Mouse (Mus musculus) gastrocnemius, postnatal 14 days (tissue): ENCODE results near the gene Zfp619. TPM values are rescaled to one million over a fixed set of nuclear protein-coding genes. Genes with fewer than 3 reads are reported as not detected.
A peak's percentile ranks its signal among the peaks of the same experiment; 100 is the strongest.
"Not testable (repeated sequence)": the region's sequence is repeated elsewhere in the genome, so short reads cannot be mapped to it uniquely, and the experiment has no call there.

Source experiments
- DNase-seq: peaks from one replicate; pipeline ENCODE4 v3.0.0; 2021; ENCODE audit warnings: mixed read lengths
- intact Hi-C: fragments of 180-260 bp; cut with DNase I; formaldehyde crosslinking; loops from one replicate; pipeline ENCODE4 v1.15.1; 2025; ENCODE audit warnings: low total_unique reads
- long read RNA-seq, 2 experiments: library from polyadenylated mRNA; stranded (forward); transcript quantifications; one replicate each; pipeline ENCODE4 v2.0.0; 2021
- total RNA-seq, 2 experiments: library from RNA; stranded (reverse); gene quantifications; 2 replicates each; pipeline ENCODE4 v1.2.3; 2021

The Zfp619 gene
- total RNA-seq = 1 to 10 TPM in 1 of 2 experiments, under 1 TPM in 1; 1.00 to 1.1 TPM
- long read RNA-seq, experiment 1, partial matches to known transcripts = 0 of 1 reads
- long read RNA-seq, experiment 1, other reads (novel, unspliced or antisense) = 1 of 1 reads
- long read RNA-seq, experiment 2 = 0 reads

DNA sequence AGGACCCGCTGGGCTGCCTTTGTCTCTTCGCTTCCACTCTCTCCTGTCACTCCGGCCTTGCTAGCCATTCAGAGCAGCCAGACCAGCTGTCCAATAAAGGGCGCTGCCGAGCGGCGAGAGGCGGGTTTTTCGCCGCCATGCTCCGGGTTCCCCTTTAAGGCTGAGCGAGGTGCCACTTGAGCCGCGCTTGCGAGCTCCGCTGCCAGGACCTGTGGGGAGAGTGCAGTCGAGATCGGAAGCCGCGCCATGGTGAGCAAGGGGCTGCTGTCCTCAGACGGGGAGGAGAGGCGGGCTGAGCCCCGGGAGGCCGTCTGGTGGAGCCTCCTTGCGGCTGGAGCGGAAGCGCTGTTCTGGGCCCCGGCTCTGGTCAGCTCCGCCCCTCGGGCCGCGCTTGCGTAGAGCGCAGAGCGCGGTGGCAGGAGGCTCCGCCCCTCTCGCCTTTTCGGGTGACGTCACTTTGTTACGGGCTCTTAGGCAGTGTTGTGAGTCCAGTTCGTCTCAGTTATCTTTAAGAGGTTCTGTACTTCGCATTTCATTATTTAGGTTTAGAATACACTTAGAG, at the start of gene Zfp619:
Zfp619 (plus strand) TSS at position 151 of the 562 bp plus-strand sequence.
- intact Hi-C loops = no loop called here
- DNase-seq = peak; percentile 92

DNA sequence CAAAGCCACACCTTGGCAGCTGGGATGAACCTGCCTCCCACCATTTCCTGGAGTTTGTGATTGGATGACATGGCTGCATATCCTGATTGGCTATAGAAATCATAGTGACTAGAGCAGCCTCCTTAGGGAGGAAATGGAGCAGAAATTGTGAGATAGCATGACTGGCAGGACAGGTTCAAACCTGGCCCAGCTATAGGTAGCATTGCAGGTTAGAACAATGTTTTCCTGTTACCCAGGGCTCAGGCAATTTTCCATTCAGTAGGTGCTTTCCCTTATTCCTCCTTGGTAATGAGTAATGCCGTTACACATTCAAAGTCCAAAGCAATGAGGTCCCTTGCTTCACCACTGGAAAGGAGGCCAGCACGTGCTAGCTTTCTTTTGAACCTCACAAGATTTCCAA, 38.6 kb upstream of the Zfp619 start:
- DNase-seq = no peak
- intact Hi-C loops = no loop called here

DNA sequence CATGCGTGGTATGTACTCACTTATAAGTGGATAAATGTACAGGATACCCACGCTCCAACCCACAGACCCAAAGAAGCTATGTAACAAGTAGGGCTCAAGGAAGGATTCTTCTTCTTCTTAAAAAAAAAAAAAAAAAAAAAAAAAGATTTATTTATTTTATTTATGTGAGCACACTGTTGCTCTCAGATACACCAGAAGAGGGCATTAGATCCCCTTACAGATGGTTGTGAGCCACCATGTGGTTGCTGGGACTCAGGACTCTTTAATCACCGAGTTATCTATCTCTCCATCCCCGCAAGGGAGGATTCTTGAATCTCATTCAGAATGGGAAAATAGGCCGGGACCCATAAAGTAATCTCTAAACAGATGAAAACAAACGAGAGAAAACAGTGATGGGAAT, 33.2 kb upstream of the Zfp619 start:
- DNase-seq = no peak
- intact Hi-C loops = no loop called here

DNA sequence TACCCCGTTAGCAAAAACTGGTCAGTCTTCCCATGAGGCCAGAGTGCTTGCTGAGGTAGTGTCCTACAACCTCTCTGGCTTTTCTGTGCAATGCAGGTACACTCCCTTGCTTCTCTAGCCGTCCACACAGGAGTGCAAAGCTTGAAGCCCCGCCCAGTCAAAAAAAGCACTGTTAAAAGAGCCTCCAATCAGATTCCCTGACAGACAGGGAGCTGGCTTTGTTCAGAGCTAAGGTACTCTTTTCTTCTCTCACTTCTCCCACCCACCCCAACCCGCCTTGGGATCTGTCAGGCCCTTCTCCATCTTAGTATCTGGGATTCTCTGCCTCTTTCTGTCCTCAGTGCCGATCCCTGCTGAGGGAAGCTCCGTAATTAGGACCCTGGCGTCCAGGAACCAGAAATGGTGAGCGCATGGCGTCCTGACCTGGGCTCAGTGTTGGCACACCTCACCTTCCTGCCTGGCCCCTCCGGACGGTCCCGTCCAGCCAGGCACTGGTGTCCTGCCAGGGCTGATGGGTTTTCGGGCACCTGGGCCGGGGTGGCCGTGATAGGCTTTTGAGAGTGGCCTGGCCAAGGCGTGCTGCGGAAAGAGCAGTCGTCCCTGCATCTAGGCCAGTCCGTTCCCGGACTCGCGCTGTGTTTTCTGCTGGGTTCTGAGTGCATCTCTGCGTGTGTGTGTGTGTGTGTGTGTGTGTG, 30.3 kb upstream of the Zfp619 start:
- intact Hi-C loops = no loop called here
- DNase-seq = no peak

DNA sequence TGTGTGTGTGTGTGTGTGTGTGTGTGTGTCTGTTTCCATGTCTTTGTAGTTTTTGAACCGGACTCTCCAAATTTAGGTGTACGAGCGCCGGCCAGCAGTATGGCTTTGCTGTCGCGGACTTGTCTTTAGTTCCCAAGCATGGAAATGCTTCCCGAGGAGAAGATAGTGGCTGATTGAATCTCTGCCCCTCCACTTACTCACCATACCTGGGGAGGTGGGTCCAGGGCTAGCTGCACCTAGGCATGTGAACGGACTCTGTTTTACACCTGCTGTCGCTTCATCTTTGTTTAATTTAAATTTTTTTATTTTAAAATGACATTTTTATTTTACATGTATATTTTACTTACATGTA, 29.7 kb upstream of the Zfp619 start:
- intact Hi-C loops = no loop called here
- DNase-seq = no peak

DNA sequence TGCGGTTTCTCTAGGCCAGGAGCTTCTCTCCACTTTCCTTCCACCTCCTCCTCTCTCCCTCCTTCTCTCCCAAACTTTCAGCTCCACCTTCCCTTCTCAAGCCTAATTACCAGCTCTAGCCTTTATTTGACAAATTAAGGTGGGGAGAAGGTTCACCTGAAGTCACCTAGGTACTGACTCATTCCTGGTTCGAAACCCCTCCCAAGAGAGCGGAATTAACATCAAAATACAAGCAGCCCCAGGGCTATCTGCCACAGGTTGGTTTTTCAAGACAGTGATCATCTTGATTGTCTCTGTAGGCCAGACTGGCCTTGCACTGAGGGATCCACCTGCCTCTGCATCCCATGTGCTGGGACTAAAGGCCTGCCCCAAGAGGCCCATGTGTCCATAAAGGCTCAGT, 22.9 kb upstream of the Zfp619 start:
- no peak for DNase-seq
- intact Hi-C loops = no loop called here

DNA sequence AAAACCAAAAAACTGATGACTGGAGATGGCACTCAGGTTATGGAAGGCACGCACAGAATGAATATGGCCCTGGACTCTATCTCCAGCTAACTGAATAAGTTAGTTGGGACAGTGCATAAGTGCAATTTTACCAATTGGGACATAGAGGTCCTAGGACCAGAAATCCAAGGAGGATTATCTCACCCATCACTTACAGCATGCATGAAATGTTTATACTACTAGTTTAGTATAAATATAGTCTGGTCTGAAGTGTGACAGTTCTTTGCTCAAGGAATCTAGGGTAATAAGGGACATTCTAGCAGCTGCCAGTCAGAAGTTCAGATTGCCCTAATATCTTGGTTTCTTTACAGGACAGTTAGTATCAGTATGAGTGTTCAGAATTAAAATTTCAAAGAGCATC, 13.5 kb upstream of the Zfp619 start:
- intact Hi-C loops = no loop called here
- no peak for DNase-seq

DNA sequence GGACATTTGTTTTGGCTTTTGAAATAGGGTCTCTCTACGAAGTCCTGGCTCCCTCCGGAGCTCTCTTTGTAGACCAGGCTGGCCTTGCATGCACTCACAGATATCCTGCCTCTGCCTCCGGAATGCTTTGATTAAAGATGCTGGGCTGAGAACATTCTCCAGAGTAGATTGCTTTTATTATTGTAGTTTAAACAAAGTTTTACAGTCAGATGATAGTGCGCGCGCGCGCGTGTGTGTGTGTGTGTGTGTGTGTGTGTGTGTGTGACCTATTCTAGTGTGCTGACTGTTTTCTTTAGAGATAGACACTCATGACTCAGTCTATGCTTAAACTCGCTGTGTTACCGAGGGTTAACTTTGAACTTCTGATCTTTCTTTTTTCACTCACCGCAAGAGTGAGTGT, 796 bp downstream of the Zfp619 start:
- intact Hi-C loops = no loop called here
- DNase-seq = no peak

DNA sequence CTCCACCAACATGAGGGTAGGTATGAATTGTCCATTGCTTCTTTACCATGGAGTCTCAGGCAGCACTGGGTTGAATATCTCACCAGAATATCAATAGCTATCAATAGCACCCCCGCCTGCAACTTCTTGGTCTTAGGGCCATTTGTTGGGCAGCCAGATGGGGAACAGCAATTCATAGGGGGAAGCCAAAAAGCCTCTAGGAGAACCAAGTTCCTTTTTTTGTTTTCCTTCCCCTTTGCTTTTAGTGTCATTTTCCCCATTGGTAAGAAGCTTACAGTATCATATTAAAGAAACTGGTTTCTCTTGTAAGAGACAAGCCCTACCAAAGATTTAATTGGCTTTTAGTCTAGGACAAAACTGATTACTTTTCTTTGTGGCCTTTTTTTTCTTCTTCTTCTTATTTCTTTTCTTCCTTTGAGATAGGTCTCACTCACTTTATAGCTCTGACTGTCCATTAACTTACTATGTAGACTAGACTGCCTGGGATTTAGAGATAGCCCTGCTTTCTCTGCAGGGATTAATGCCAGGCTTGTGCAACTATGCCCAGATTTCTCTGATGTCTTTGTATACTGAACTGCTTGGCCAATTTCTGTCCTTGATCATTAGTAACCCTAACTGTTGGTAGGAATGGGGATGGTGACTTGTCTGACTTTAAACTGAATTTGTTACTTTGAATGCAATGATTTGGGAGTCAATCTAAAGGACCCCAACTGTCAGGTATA, 6.3 kb downstream of the Zfp619 start:
- DNase-seq = no peak
- intact Hi-C loops = no loop called here

DNA sequence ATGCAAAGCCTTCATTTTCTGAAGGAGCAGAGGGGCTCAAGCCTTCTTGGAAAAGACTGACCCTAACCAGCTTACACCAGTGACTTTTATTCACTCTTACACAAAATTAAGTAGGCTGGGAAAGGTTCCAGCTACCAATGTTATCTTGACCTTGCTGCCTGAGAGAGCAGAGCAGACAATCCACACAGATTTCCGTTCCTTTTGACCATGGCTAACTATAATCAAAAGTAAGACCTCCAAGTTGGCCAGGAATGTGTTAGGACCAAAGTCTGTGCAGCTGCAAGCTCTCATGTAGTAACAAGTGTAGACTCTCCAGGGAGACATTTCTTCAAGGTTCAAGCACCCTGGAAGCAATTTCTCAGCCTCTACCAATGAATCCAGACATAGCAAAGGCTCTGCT, 25.6 kb downstream of the Zfp619 start:
- intact Hi-C loops = no loop called here
- DNase-seq = no peak

DNA sequence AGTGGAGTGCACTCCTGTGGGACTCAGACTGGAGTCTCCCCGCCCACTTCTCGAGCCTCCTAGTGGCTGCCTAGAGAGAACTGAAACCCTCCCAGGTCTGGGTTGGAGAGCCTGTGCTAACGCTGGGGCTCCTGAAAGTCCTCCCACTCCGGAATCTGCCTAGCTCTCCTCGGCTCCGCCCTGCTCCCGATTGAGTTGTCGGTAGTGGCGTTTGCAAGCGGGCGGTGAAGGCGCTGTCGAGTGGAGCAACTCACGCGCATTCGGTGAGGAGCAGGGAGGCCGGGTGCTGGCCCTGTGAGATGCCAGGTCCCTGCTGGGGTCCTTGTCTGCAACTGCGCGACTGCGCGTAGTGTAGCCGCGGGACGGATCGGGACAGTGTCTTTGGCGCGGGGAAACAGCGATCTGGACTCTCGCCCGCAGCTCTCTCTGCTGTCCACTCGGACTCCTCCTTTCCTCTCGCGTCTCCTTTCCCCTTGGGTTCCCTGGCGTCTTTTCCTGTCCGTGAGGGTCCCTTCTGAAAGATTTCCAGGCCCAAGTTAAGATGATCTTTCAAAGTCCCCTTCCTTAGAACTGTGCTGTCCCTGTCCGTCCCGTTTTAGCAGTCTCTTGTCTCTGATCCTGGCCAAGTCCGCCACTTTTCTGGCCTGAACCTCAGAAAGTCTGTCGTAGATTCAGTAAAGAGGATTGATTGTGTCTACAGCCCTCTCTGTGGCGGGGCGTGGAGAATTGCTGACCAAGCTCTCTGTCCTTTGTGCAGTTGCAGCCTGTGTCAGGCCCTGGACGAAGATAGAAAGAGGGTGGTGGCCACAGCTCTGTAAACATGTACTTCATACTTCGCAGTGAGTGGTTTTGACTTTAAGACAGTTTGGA, 26.9 kb downstream of the Zfp619 start:
- intact Hi-C loops = no loop called here
- DNase-seq = peak; percentile 83

DNA sequence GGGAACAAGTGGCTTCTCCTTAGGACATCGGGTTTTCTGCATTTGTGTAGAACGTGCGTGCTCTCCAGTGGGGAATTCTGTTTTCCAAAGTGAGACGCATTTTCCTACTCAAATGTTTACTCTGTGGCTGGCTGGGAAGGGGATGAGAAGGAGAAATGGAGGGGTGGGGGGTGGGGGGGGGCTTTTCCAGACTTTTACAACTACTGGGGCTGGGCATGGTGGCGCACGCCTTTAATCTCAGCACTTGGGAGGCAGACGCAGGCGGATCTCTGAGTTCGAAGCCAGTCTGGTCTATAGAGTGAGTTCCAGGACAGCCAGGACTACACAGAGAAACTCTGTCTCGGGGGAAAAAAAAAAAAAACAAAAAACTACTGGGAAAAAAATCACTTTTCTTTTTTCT, 27.6 kb downstream of the Zfp619 start:
- no peak for DNase-seq
- intact Hi-C loops = no loop called here

DNA sequence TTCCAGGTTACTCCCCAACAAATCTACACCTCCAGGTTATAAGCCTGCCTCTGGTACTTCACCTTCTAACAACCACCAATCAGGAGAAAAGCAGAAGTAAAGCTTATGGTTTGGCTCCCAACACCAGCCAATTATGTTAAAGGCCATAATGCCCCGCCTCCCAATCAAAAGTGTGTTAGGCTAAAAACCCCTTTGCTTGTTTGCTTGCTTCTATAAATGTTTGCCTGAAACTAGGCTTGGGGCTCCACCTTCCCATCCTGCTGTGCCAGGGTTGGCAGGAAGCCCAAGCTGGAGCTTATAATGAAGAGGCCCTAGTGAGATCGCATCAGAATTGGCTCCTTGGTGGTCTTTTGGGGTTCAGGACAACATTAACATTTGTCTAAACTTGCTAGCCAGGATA, 31.8 kb downstream of the Zfp619 start:
- intact Hi-C loops = no loop called here
- DNase-seq = peak; percentile 32

DNA sequence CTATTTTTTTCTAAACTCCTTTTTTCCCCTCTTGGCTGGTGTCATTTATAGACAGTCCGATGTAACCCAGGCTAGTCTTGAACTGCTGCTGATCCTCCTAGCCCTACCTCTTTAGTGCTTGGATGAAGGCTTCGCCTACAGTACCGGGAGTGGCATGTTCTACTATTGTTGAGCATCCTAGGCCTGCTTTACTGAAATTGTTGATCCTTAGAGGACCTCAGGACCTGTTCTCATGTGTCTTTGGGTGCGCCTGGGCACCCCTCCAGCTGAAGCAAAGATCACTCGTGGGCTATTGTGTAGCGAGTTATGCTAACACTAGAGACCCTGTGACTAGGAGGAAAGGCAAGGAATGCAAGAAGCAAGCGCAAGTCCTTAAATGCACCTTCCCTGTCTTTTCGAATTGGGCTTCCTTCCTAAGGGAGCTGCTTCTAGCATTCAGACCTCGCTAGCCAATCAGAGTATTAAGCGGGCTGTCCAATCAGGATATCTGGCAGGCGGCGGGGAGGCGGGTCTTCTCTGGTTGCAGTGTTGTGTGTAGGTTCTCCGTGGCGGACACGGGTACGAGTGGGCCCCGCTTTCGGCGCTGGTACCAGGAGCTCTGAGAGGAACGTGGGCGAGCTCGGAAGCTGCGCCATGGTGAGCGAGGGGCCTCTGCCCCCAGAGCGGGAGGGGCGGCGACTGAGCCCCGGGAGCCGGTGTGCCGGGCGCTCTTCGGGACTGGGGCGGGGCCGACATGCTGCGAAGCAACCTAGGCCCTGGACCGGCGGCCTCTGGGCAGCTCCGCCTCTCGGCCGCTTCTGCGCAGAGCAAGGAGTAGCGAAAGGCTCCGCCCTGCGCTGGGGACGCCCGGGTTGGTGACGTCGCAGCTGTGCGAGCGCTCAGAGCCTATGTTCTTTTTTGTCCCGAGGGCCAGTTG, 34.7 kb downstream of the Zfp619 start:
- peak; percentile 95 for DNase-seq
- intact Hi-C loops = no loop called here

DNA sequence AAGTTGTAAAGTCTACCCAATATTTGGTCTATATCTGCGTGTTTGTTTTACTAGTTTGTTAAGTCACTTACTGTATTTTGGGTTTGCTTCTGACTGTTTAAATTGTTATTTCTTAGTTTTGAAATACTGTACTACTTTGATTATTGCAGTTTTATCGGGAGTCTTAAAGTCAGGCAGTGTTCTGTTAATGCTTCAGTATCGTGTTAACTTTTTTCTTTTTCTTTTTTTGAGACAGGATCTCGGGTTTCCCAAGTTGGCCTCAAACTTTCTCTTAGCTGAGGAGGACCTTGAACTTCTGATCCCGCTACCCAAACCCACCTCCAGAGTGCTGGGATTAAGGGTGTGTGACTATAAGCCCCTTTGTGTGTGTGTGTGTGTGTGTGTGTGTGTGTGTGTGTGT, 35.4 kb downstream of the Zfp619 start:
- DNase-seq = no peak
- intact Hi-C loops = no loop called here

DNA sequence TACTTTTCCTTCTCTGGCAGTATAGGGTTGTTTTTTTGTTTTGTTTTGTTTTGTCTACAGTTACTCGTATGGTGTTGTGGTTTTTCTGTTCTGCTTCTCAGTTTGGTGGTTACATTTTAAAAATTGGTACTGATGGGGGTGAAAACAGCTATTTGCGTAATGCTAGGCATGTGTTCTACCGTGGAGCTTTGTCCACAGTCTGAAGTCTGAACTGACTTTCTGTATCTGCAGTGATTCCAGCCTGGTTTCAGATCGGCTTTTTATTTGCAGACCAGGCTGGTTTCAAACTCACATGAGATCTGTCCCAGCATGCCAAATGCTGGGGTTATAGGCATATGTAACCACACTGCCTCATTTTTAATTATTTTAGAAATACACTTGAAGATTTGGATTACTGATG, 36.3 kb downstream of the Zfp619 start:
- intact Hi-C loops = no loop called here
- no peak for DNase-seq

DNA sequence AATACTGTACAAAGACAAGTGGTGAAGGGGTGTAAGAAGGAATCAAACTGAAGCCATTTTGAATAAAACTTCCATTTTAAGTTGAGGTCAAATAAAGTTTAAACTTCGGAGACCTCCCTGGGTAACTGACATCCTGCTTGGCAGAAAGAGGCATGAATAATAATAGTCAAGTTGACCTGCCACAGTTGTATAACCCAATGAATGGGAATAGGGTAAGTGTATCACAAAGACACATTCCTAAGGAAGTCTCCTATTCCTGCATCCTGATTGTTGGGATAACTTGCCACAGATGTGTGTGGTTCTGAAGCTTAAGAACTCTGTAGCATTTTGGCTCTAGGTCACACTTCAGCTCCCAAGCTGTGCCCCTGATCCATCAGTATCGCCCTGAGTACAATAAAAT, 62.5 kb downstream of the Zfp619 start:
- DNase-seq = no peak
- intact Hi-C loops = no loop called here

DNA sequence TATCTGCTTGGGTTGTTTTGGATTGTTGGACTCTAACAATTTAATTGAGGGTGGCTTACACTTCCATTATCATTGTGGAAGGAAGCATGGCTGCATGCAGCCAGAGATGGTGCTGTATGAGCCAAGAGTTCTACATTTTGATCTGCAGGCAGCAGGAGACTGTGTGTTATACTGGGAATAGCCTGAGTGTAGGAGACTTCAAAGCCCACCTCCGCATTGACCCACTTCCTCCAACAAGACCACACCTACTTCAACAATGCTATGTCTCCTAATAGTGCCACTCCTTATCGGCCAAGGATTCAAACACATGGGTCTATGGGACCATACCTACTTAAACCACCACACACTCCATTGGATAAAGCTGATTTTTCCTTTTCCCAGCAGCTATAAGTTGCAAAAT, 63.0 kb downstream of the Zfp619 start:
- DNase-seq = no peak
- intact Hi-C loops = no loop called here

DNA sequence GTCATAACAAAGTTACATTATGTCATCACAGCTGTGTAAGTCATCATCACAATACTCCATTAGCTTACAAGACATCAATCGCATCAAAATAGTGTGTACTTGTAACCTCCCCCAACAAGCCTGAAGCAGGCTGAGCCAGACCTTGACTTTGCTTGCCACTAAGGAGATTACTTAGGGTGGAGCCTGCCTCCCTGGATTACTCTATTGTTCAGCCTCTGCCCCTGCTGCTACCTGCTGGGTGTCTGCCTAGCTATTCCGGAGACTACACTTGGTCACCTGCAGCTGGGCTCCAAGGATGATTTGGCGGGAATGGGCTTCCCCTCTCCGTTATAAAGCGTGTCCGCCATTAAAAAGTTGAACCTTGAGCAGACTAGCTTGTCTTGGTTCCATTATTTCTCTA, 69.3 kb downstream of the Zfp619 start:
- intact Hi-C loops, DNase-seq: not testable (repeated sequence)
